Mouse (Mus musculus): ENCODE measurements around the gene Aanat.

Aanat gene

GRCm38 (mm10) chr11:116574486-116574885, 11.7 kb upstream of the Aanat start:
- DNase-seq (ENCODE audit: extremely low spot score, low read depth, low spot score), result no peak

GRCm38 (mm10) chr11:116574982-116575381, 11.2 kb upstream of the Aanat start:
- DNase-seq (ENCODE audit: extremely low spot score, low read depth, low spot score), result no peak

DNA sequence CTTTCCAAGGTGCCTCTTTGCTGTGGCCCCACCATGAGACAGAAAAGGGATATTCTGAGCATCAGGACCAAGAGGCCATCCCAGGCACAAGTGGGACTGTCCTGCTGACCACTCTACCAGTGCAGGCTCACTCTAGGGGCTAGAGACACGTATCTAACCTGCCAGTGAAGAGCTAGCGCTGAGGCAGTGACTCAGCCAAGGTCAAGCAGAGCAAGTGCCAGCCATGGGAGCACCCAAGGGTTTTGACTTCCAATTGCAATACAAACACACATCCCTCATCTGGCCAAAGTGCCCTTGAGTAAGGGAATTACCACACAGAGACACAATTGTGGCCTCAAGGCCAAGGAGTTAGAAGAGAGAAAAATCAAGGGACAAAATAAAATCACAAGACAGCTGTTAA, 10.8 kb upstream of the Aanat start:
- DNase-seq (ENCODE audit: extremely low spot score, low read depth, low spot score), result no peak

GRCm38 (mm10) chr11:116579280-116579679, 7.0 kb upstream of the Aanat start:
- DNase-seq (ENCODE audit: extremely low spot score, low read depth, low spot score), result no peak

- DNase-seq (ENCODE audit: extremely low spot score, low read depth, low spot score), result no peak
Observed at GRCm38 (mm10) chr11:116580031-116580652, 6.1 kb upstream of the Aanat start.

GRCm38 (mm10) chr11:116580711-116581375, 5.4 kb upstream of the Aanat start:
- DNase-seq (ENCODE audit: extremely low spot score, low read depth, low spot score), result no peak

DNA sequence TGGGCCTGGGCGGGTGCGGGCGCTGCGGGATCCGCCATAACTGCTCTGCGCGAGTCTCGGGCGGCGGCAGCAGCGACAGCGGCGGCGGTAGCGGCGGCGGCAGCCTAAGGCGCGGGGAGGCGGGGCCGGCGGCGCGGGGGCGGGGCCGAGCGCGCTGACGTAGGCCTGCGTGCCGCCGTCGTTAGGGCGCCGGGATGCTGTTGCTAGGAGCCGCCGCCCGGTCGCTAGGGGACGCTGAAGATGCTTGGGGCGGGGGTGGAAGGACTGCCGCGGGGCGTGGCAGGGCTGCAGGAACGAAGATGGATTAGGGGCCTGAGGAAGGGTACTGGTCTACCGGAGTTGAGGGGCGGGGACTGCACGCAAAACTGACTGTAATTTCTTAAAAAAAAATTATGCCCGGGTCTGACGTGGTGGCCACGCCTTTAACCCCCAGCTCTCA, 4.8 kb upstream of the Aanat start, which contains the start of gene Ube2o:
Gene Ube2o (minus strand): TSS at position 72 of the 439 bp plus-strand sequence.
- DNase-seq (ENCODE audit: extremely low spot score, low read depth, low spot score), result no peak

DNA sequence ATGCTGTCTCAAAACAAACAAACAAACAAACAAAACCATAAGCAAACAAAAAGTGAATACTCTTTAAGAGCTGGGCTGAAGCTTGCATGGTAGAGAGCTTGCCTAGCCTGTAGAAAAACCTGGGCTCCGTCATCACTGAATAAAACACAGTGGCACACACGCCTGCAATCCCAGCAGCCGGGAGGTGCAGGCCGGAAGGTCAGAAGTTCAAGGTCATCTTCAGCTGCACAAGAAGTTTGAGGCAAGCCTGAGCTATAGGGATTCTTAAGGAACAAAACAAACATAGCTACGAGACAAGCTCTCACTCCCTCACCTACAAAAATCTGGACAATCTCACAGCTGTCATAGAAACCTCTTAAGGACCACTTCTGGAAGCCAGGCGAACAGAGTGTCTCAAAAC, 550 bp upstream of the Aanat start:
- no peak for DNase-seq (ENCODE audit: extremely low spot score, low read depth, low spot score)

DNA sequence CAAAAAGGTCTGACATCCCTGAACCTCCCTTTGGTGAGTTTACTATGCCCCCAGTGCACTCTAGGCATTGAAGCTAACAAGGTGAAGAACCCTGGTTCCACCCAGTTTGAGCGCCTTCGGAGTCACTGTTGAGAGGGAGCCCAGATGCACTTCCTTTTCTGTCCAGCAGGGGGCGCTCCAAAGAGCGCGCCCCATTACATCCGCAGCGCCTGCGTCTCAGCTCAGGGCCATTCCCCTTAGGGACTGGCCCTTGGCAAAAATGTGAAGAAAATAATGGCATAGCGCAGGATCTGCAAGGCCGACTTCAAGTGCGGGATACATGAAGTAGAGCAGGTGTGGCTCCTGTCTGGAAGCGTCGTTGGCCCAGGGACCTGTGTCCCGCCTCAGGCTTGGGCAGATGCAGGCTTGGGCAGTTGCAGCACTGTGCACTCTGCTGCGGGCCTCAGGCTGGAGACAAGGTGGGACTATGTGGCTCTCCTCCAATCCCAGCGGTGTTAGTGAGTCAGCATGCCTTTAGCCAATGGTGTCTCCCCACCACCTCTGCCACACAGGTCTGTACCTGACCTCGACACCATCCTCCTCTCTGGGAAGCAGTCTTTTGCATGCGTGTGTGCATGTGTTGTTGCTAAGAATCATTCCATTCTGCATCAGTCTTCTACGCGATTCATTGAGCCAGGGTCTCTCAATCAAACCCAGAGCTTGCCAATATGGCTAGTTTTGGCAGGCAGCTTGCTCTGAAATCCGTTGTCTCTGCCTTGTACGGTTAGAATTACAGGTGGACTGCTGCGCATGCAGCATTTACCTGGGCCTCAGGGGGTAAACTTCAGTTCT, 784 bp downstream of the Aanat start:
- DNase-seq (ENCODE audit: extremely low spot score, low read depth, low spot score), result peak; percentile 70

DNA sequence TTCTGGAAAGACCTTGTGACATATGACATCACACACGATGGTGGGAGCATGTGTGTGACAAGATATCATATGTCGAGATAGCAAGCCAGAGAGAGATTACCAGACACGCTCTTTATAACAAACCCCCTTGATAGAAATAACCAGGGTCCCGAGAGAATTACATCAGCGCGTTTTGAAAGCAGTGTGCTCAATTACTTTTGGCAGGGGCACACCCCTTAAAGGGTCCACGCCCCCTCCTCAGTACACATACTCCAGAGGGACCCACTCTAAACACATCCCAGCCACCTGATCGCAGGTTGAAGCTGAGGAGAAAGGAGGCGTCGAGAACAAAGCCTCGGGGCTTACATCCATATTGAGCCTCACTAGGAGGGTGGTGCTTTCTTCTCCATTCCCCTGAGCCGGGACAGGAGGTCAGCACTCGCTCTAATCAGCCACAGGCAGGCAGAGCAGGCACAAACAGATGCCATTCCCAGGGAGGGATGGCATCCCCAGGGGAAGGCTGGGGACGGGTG, 2.8 kb downstream of the Aanat start:
- no peak for DNase-seq (ENCODE audit: extremely low spot score, low read depth, low spot score)

- no peak for DNase-seq (ENCODE audit: extremely low spot score, low read depth, low spot score)
Observed at GRCm38 (mm10) chr11:116589574-116589973, 3.3 kb downstream of the Aanat start.

DNA sequence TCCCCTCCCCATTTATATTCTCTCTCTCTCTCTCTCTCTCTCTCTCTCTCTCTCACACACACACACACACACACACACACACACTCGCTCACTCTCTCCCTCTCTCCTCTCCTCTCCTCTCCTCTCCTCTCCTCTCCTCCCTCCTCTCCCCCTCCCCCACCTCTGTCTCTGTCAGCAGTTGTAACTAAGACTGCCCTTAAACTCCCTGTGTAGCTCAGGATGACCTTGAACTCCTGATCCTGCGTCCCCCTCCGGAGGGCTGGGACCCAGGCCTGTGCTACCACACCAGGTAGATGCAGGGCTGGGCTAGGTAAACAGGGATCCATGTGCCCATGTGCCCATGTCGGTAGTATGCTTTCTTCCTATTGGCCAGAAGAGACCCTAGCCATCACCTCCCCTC, 5.4 kb downstream of the Aanat start:
- DNase-seq (ENCODE audit: extremely low spot score, low read depth, low spot score), result no peak

- DNase-seq (ENCODE audit: extremely low spot score, low read depth, low spot score), result peak; percentile 98
Observed at GRCm38 (mm10) chr11:116592428-116592827, 6.2 kb downstream of the Aanat start.

DNA sequence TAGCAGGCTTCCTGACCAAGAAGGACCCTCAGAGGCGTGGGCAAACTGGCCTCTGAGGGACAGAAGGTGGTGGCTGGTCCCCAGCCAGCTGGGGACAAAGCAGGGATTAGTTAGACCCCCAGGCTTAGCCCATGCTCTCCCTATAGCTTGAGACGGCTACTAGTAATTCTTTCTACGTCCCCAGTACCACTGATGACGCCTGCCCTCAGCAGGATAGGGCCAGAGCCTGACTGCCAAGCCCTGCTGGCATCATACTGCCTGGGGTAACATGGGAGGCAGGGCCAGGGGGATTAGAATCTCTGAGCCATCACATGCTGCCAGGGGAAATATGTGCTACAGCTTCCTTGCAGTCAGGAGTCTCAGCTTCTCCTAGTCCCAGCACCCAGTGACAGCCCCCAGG, 7.1 kb downstream of the Aanat start:
- no peak for DNase-seq (ENCODE audit: extremely low spot score, low read depth, low spot score)

DNA sequence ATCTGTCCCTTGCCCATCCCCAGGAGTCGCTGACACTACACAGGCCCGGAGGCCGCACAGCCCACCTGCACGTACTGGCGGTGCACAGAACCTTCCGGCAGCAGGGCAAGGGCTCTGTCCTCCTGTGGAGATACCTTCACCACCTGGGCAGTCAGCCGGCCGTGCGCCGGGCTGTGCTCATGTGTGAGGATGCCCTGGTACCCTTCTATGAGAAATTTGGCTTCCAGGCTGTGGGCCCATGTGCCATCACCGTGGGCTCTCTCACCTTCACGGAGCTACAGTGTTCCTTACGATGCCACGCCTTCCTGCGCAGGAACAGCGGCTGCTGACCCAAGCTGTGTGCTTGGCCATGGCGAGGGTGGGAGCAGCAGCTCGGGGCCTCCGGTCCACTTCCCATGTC, 10.5 kb downstream of the Aanat start:
- DNase-seq (ENCODE audit: extremely low spot score, low read depth, low spot score), result no peak

DNA sequence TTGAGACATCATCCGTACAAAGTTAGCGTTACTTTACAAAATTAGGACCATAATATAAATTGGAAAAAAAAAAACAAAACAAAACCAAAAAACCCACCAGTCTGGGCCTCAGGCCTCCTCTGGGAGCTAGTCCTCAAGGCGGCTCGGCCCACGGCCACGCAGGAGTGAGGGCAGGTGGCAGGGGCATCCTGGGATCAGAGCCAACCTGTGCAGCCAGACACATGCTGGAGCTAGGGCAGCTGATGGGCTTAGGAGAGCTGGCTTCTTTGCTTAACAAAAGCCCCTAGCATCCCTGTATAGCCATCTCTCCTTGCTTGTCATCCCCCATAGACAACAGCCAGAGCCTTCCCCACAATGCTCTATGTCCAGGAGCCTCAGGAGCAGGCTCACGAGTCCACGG, 12.0 kb downstream of the Aanat start:
- no peak for DNase-seq (ENCODE audit: extremely low spot score, low read depth, low spot score)

GRCm38 (mm10) chr11:116599230-116599629, 13.0 kb downstream of the Aanat start:
- no peak for DNase-seq (ENCODE audit: extremely low spot score, low read depth, low spot score)

- DNase-seq (ENCODE audit: extremely low spot score, low read depth, low spot score), result no peak
Observed at GRCm38 (mm10) chr11:116601166-116601565, 14.9 kb downstream of the Aanat start.

- DNase-seq (ENCODE audit: extremely low spot score, low read depth, low spot score), result no peak
Observed at GRCm38 (mm10) chr11:116602043-116602442, 15.8 kb downstream of the Aanat start.

GRCm38 (mm10) chr11:116603339-116603738, 17.1 kb downstream of the Aanat start:
- no peak for DNase-seq (ENCODE audit: extremely low spot score, low read depth, low spot score)

DNA sequence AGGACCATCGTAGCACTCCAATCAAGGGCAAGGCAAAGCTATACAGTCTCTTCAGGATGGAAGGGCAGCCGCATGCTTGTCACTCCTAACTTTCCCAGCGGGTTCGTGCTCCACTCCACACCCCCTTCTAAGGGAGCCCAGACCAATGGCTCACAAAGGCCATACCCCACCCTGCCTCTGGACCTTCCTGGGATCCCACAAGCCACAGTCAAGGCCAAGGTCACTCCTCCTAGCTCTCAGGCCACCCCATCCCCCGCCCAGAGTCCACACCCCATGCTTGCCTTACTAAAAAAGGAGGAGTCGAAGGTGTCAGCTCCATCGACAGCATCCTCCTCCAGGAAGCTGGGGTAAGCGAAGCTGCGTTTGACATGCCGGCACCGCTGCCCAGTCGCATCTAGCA, 17.9 kb downstream of the Aanat start:
- no peak for DNase-seq (ENCODE audit: extremely low spot score, low read depth, low spot score)

GRCm38 (mm10) chr11:116607717-116608116, 21.5 kb downstream of the Aanat start:
- no peak for DNase-seq (ENCODE audit: extremely low spot score, low read depth, low spot score)
